Mouse (Mus musculus): Measurements from ENCODE around the gene Ift88. TPM values are rescaled to one million over a fixed set of nuclear protein-coding genes. Genes with fewer than 3 reads are reported as not detected.
A peak's percentile ranks its signal among the peaks of the same experiment; 100 is the strongest.

The Ift88 gene
- polyA plus RNA-seq, 1 experiment, result 18.3 TPM

- peak in 1 of 2 experiments; percentile 76 for DNase-seq (ENCODE audit: extremely low spot score in 1 of 2, low spot score in 1 of 2)
Observed at GRCm38 (mm10) chr14:57529086-57529785, 105.4 kb downstream of the Ift88 start.

DNA sequence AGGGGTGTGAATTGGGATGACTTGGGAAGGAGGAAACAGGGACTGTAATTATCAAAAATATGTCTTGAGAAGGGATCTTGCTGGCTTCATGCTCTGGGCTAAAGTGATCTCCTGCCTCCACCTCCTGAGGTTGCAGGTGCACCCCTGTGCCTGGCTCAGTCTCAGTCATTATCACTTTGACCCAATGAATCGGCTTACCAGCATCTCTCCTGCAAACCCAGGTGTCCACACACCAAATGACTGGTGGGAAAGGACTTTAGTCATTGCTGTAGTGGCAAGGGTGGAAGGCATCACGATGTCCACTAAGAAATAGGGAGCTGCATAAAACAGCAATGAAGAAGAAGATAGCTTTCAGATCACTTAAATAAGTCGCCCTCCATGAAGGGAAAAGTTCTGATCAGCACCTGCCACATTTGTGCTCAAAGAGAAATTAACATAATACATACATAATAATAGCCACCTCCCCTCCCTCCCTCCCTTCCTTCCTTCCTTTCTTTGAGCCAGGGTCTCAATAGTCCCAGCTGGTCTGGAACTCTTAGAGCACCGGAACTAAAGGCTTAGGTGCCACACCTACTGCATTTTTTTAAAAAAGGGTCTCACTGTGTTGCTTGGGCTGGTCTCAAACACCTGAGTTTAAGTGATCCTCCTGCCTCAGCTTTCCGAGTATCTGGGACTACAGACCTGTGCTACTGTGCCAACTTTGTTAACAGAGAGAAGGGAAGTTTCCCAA lies 106.1 kb downstream of the Ift88 start:
- DNase-seq (ENCODE audit: extremely low spot score in 1 of 2, low spot score in 1 of 2), result no peak

DNA sequence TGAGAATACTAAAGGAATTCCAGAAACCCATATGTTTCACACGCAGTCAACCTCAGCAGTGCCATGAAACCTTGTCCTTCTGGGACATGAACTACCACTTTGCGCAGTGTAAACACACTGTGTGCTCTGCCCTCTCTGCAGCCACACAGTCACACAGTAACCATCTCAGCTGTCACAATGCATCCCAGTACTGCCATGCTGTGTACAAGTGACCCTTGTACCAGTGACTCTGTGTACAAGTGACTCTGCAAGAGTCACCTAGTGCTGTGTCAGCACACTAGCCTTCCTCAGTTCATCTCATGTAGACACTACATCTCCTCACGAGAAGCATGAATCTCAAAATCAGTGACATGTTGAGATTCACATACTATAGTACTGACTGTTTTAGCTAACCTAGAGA lies 108.7 kb downstream of the Ift88 start:
- no peak for DNase-seq (ENCODE audit: extremely low spot score in 1 of 2, low spot score in 1 of 2)

DNA sequence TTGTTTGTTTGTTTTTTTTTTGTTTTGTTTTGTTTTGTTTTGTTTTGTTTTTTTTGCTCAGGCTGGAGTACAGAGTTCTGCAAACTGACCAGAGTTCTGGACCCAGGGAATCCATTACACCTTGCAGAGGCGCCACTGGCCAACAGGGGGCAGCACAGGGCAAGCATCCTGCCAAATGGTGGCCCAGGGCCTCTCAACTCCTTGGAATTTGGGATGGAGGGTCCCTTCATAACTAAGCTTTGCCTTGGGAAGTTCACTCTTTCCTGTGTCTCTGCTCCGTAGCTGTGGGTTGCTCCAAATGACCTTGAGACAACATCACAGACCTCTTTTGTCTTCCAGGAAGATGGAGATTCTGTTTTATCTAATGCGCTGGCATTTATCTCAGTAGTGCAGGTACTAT lies 109.4 kb downstream of the Ift88 start:
- DNase-seq (ENCODE audit: extremely low spot score in 1 of 2, low spot score in 1 of 2), result peak in 1 of 2 experiments; percentile 66

GRCm38 (mm10) chr14:57533841-57534240 lies 110.0 kb downstream of the Ift88 start:
- no peak for DNase-seq (ENCODE audit: extremely low spot score in 1 of 2, low spot score in 1 of 2)

DNA sequence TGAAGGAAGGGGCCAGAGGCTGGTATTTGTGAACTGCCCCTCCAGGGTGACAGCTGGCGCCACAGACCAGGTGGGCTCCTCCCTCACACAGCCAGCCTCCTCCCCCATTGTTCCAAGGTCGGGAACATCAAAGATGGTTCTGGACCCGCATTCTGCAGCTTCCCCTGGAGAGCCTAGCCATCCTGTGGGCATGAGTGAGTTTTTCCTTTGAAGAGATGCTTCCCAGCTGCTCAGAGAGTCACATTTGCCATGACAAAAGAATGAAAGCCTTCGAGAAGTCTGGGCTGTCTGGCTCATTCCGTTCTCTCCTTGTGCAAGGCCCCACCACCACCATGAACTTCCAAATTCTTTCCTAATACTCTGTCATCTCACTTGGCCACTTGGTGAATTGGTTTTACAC lies 110.5 kb downstream of the Ift88 start:
- no peak for DNase-seq (ENCODE audit: extremely low spot score in 1 of 2, low spot score in 1 of 2)

DNA sequence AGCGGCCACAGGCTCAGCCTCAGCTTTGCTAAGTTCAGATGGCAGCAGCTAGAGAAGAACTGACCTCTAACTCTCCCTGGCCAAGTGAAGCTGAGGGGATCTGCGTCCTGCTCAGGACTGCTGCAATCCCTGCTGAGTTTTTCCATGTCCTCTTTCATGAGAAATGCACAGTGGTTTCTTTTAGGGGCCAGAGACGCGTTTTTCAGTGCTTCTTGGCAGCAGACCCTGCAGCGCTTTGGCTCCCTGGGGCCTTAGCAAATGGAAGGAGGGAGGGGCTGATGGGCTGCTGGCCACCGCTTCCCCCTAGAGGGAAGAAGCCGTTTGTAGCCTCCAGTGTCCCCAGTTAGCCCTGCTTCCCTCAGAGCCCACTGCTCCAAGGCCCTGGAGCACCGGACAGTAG lies 111.1 kb downstream of the Ift88 start:
- DNase-seq (ENCODE audit: extremely low spot score in 1 of 2, low spot score in 1 of 2), result peak in 1 of 2 experiments; percentile 26

GRCm38 (mm10) chr14:57535646-57536045 lies 111.8 kb downstream of the Ift88 start:
- peak in 1 of 2 experiments; percentile 66 for DNase-seq (ENCODE audit: extremely low spot score in 1 of 2, low spot score in 1 of 2)

GRCm38 (mm10) chr14:57536820-57537219 lies 113.0 kb downstream of the Ift88 start:
- DNase-seq (ENCODE audit: extremely low spot score in 1 of 2, low spot score in 1 of 2), result no peak

- DNase-seq (ENCODE audit: extremely low spot score in 1 of 2, low spot score in 1 of 2), result no peak
Observed at GRCm38 (mm10) chr14:57537261-57538015, 113.6 kb downstream of the Ift88 start.

DNA sequence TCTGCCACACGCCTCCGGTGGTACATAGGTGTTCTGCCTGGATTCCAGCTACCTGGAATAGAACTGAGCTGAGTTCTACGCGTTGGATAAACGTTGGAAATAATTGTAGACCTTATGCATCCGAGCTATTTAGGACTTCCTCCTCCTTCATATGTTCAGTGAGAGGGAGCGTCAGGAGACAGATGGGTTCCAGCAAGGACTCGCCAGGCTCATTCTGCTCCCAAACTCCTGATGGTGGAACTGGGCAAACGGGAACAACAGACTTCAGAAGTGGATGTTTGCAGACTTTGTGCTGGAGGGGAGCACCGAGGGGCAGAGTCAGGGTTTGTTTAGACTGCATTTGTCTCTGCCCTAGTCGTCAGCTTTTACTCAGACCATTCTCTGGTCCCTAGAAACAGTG lies 116.8 kb downstream of the Ift88 start:
- peak in 1 of 2 experiments; percentile 58 for DNase-seq (ENCODE audit: extremely low spot score in 1 of 2, low spot score in 1 of 2)

GRCm38 (mm10) chr14:57542231-57542630 lies 118.4 kb downstream of the Ift88 start:
- no peak for DNase-seq (ENCODE audit: extremely low spot score in 1 of 2, low spot score in 1 of 2)

- DNase-seq (ENCODE audit: extremely low spot score in 1 of 2, low spot score in 1 of 2), result no peak
Observed at GRCm38 (mm10) chr14:57543420-57544039, 119.7 kb downstream of the Ift88 start.

DNA sequence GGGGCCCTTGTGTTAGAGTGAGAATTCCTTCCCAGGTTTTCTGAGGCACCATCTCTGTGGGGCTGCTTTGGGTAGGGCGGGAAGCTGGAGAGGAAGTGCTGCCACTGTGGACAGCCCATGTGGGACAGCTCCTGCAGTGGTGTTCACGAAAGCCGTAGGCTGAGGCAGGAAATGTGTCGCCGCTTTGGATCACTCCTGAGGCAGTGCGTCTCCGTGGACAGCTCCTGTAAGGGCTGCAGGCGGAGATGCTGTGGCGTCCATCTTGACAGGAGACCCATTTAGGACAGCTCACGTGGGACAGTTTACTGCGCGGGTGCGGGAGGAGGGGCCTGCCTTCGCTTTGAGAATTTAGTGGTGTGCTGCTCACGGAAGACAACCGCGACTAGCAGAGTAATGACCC lies 121.7 kb downstream of the Ift88 start:
- DNase-seq (ENCODE audit: extremely low spot score in 1 of 2, low spot score in 1 of 2), result no peak

DNA sequence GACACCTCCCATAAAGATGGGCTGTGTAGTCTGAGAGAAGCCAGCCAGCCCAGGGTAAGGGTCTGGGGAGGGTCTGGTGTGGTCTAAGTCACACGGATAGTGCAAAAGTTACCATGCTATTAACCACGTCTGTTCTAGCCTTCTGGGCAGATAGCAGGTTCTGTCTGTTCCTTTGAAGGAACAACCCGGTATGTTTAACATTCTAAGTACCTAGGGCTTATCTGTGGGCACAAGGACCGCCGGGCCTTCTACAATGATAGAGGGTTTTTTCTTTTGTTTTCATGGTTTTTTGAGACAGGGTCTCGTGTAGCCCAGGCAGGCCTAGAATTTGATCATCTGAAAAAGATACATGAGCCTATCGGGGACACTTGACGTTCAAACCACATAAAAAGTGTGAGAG lies 122.3 kb downstream of the Ift88 start:
- DNase-seq (ENCODE audit: extremely low spot score in 1 of 2, low spot score in 1 of 2), result no peak

DNA sequence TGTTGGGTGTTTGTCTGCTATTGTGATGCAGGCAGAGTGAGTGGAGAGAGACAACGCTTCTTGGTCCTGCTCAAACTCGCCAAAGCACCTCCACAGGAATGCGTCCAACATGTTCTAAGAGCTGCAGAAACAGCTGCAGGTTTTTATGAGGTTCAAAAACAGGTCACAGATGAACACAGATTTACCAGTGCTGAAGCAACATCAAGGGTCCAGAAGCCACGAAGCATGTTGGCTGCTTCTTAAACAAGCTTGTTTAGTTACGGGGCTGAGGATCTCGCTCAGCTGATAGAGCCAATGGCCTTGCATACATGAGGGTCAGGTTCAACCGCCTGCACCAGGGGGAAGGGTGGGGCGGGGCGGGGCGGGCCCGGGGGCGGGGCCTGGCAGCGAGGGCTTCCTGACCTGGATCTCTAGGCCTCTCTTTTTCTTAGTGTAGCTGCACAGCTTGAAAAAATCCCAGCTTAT lies 122.7 kb downstream of the Ift88 start:
- no peak for DNase-seq (ENCODE audit: extremely low spot score in 1 of 2, low spot score in 1 of 2)

GRCm38 (mm10) chr14:57547062-57547461 lies 123.2 kb downstream of the Ift88 start:
- DNase-seq (ENCODE audit: extremely low spot score in 1 of 2, low spot score in 1 of 2), result no peak

- no peak for DNase-seq (ENCODE audit: extremely low spot score in 1 of 2, low spot score in 1 of 2)
Observed at GRCm38 (mm10) chr14:57552945-57553344, 129.1 kb downstream of the Ift88 start.

GRCm38 (mm10) chr14:57554434-57554833 lies 130.6 kb downstream of the Ift88 start:
- DNase-seq (ENCODE audit: extremely low spot score in 1 of 2, low spot score in 1 of 2), result no peak

GRCm38 (mm10) chr14:57555471-57556070 lies 131.7 kb downstream of the Ift88 start:
- no peak for DNase-seq (ENCODE audit: extremely low spot score in 1 of 2, low spot score in 1 of 2)

All from frontal cortex, adult 2 months (tissue).